Mouse (Mus musculus): Measurements from ENCODE around the gene Uxs1. TPM values are rescaled to one million over a fixed set of nuclear protein-coding genes. Genes with fewer than 3 reads are reported as not detected.

Gene Uxs1
- polyA plus RNA-seq, 1 experiment from 2014 or later, result 32.3 TPM

GRCm38 (mm10) chr1:43781195-43781594, 46.4 kb downstream of the Uxs1 start:
- DNase-seq (no peak), ATAC-seq (ENCODE audit: insufficient read depth) (no peak)
- H3K4me1 ChIP-seq (ENCODE audit: insufficient read depth), result no peaks in the 10 kb centered on the region
- no peaks in the 10 kb centered on the region for H3K27me3 ChIP-seq (ENCODE audit: insufficient read depth, low read length)
- H3K4me2 ChIP-seq, result no peak overlapping the region
- peaks cover 10% of the 10 kb centered on the region for H3K36me3 ChIP-seq (ENCODE audit: insufficient read depth)
- no peak overlapping the region for H3K9ac ChIP-seq
- TF ChIP-seq CTCF (IDR thresholded peaks at IDR 0.05; ENCODE audit: low read depth), result no peak
- H3K9me3 ChIP-seq (ENCODE audit: low read depth, low read length), result no peaks in the 10 kb centered on the region
- H3K4me3 ChIP-seq (ENCODE audit: low read depth, low read length), result no peak overlapping the region
- no peak overlapping the region for H3K27ac ChIP-seq (ENCODE audit: low read depth)
- 55% methylated on average over 2 of the region's 2 CpGs for WGBS

GRCm38 (mm10) chr1:43776106-43776505, 51.5 kb downstream of the Uxs1 start:
- Histone ChIP-seq H3K27me3 (ENCODE audit: insufficient read depth, low read length) (no peaks in the 10 kb centered on the region), H3K4me2 (no peak overlapping the region), H3K27ac (ENCODE audit: low read depth) (no peak overlapping the region), H3K36me3 (ENCODE audit: insufficient read depth) (peaks cover 21% of the 10 kb centered on the region), H3K4me3 (ENCODE audit: low read depth, low read length) (no peak overlapping the region), H3K4me1 (ENCODE audit: insufficient read depth) (no peaks in the 10 kb centered on the region), H3K9ac (no peak overlapping the region), H3K9me3 (ENCODE audit: low read depth, low read length) (no peaks in the 10 kb centered on the region)
- TF ChIP-seq CTCF (IDR thresholded peaks at IDR 0.05; ENCODE audit: low read depth), result no peak
- ATAC-seq (ENCODE audit: insufficient read depth), result no peak
- no peak for DNase-seq
- WGBS, result 75% methylated on average over 3 of the region's 3 CpGs

GRCm38 (mm10) chr1:43774126-43774525, 53.5 kb downstream of the Uxs1 start:
- Histone ChIP-seq H3K4me1 (ENCODE audit: insufficient read depth) (no peaks in the 10 kb centered on the region), H3K4me3 (ENCODE audit: low read depth, low read length) (no peak overlapping the region), H3K9ac (no peak overlapping the region), H3K4me2 (no peak overlapping the region), H3K9me3 (ENCODE audit: low read depth, low read length) (no peaks in the 10 kb centered on the region), H3K27ac (ENCODE audit: low read depth) (no peak overlapping the region), H3K27me3 (ENCODE audit: insufficient read depth, low read length) (no peaks in the 10 kb centered on the region), H3K36me3 (ENCODE audit: insufficient read depth) (peaks cover 28% of the 10 kb centered on the region)
- 93% methylated on average over 4 of the region's 4 CpGs for WGBS
- TF ChIP-seq CTCF (IDR thresholded peaks at IDR 0.05; ENCODE audit: low read depth), result no peak
- DNase-seq, result no peak
- ATAC-seq (ENCODE audit: insufficient read depth), result no peak

- ATAC-seq (ENCODE audit: insufficient read depth) (no peak), DNase-seq (no peak)
- Histone ChIP-seq H3K27me3 (ENCODE audit: insufficient read depth, low read length) (no peaks in the 10 kb centered on the region), H3K9ac (no peak overlapping the region), H3K4me2 (no peak overlapping the region), H3K4me3 (ENCODE audit: low read depth, low read length) (no peak overlapping the region), H3K27ac (ENCODE audit: low read depth) (no peak overlapping the region), H3K4me1 (ENCODE audit: insufficient read depth) (no peaks in the 10 kb centered on the region), H3K36me3 (ENCODE audit: insufficient read depth) (peaks cover 26% of the 10 kb centered on the region; the same call in 1 of the 2 replicates), H3K9me3 (ENCODE audit: low read depth, low read length) (no peaks in the 10 kb centered on the region)
- no peak for TF ChIP-seq CTCF (IDR thresholded peaks at IDR 0.05; ENCODE audit: low read depth)
- WGBS, result 92% methylated on average over 3 of the region's 3 CpGs
Measured at GRCm38 (mm10) chr1:43772694-43773093, 54.9 kb downstream of the Uxs1 start.

GRCm38 (mm10) chr1:43770032-43770431, 57.6 kb downstream of the Uxs1 start:
- Histone ChIP-seq H3K4me3 (ENCODE audit: low read depth, low read length) (no peak overlapping the region), H3K27me3 (ENCODE audit: insufficient read depth, low read length) (no peaks in the 10 kb centered on the region), H3K4me2 (no peak overlapping the region), H3K9ac (no peak overlapping the region), H3K27ac (ENCODE audit: low read depth) (no peak overlapping the region), H3K36me3 (ENCODE audit: insufficient read depth) (peaks cover 26% of the 10 kb centered on the region; the same call in 1 of the 2 replicates), H3K9me3 (ENCODE audit: low read depth, low read length) (no peaks in the 10 kb centered on the region), H3K4me1 (ENCODE audit: insufficient read depth) (no peaks in the 10 kb centered on the region)
- 79% methylated on average over 3 of the region's 3 CpGs for WGBS
- DNase-seq (no peak), ATAC-seq (ENCODE audit: insufficient read depth) (no peak)
- no peak for TF ChIP-seq CTCF (IDR thresholded peaks at IDR 0.05; ENCODE audit: low read depth)

GRCm38 (mm10) chr1:43769348-43769747, 58.3 kb downstream of the Uxs1 start:
- Histone ChIP-seq H3K4me1 (ENCODE audit: insufficient read depth) (no peaks in the 10 kb centered on the region), H3K9ac (no peak overlapping the region), H3K4me3 (ENCODE audit: low read depth, low read length) (no peak overlapping the region), H3K9me3 (ENCODE audit: low read depth, low read length) (no peaks in the 10 kb centered on the region), H3K27ac (ENCODE audit: low read depth) (no peak overlapping the region), H3K4me2 (no peak overlapping the region), H3K36me3 (ENCODE audit: insufficient read depth) (peaks cover 29% of the 10 kb centered on the region), H3K27me3 (ENCODE audit: insufficient read depth, low read length) (no peaks in the 10 kb centered on the region)
- DNase-seq, result no peak
- TF ChIP-seq CTCF (IDR thresholded peaks at IDR 0.05; ENCODE audit: low read depth), result no peak
- 79% methylated on average over 1 of the region's 1 CpGs for WGBS
- ATAC-seq (ENCODE audit: insufficient read depth), result no peak

GRCm38 (mm10) chr1:43768385-43768990, 59.1 kb downstream of the Uxs1 start:
- H3K4me1 ChIP-seq (ENCODE audit: insufficient read depth), result no peaks in the 10 kb centered on the region
- H3K9me3 ChIP-seq (ENCODE audit: low read depth, low read length), result no peaks in the 10 kb centered on the region
- H3K4me3 ChIP-seq (ENCODE audit: low read depth, low read length), result no peak overlapping the region
- 73% methylated on average over 4 of the region's 4 CpGs for WGBS
- no peak for TF ChIP-seq CTCF (IDR thresholded peaks at IDR 0.05; ENCODE audit: low read depth)
- H3K27me3 ChIP-seq (ENCODE audit: insufficient read depth, low read length), result no peaks in the 10 kb centered on the region
- H3K9ac ChIP-seq, result no peak overlapping the region
- H3K36me3 ChIP-seq (ENCODE audit: insufficient read depth), result peaks cover 32% of the 10 kb centered on the region
- ATAC-seq (ENCODE audit: insufficient read depth) (no peak), DNase-seq (no peak)
- H3K4me2 ChIP-seq, result no peak overlapping the region
- H3K27ac ChIP-seq (ENCODE audit: low read depth), result no peak overlapping the region

Data from lung, embryonic 14.5 days (tissue).